Mouse (Mus musculus): Measurements from ENCODE around the gene Chchd6.

DNA sequence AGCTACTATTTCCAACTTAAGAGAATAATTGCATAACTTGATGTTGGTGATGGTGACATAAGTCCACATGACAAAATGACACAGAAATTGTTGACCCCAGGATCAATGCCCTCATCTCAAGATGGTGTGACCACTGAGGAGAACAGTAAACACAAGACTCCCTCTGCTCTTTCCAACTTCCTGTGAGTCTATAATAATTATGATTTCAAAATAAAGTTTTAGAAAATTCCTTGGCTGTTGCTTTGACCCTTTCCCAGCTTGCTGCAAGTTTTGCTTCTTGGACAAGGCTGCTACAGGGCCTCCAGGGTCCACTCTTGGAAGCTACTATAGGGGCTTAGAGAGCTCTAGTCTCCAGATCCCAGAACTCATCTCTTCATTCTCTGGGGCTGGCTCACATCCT, 226.6 kb downstream of the Chchd6 start:
- no peak for TF ChIP-seq EP300 (IDR thresholded peaks at IDR 0.05; ENCODE audit: low read depth)
- TF ChIP-seq CTCF (IDR thresholded peaks at IDR 0.05; ENCODE audit: low read depth) = no peak

All from liver, postnatal 0 days (tissue).